Mouse (Mus musculus) heart, postnatal 0 days (tissue): ENCODE measurements around the gene Ppp1r21.

Source experiments
- CTCF ChIP-seq: IDR thresholded peaks from 2 replicates; pipeline ENCODE4 v1.5.1; 2016; ENCODE audit warnings: antibody characterized with exemption, control low read depth, low read depth
- EP300 ChIP-seq: IDR thresholded peaks from 2 replicates; pipeline ENCODE4 v1.6.1; 2016; ENCODE audit warnings: antibody characterized with exemption, low read depth

- no peak for TF ChIP-seq CTCF
- no peak for TF ChIP-seq EP300
These were observed 15.4 kb downstream of the Ppp1r21 start for GRCm38 (mm10) chr17:88545217-88545784.
